Mouse (Mus musculus) left cerebral cortex, adult 9 months (tissue): ENCODE results near the gene Prrc2b.

Experiments used
- DNase-seq, 2 experiments: peaks; one replicate each; pipeline ENCODE4 v3.0.0; 2022; ENCODE audit warnings: low spot score in 2 of 2

Prrc2b gene

DNA sequence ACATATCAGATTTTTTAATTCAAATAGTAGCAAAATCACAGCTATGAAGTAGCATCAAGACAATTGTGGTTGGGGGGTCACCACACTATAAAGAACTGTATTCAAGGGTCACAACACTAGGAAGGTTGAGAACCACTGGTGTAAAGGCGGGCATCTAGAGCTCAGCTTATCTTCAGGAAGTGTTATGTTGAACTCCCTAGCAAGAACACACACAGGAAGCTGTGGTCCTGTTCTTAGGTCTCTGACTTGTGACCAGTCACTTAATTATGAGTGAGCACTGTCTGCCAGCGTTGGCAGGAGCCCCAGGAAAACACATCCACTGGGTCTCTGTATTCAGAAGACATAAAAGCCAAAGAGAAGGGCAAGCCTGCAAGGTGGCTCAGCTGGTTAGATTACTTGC is 131.4 kb downstream of the Prrc2b start:
- no peak for DNase-seq

- no peak for DNase-seq
These were observed 131.8 kb downstream of the Prrc2b start for GRCm38 (mm10) chr2:32282727-32283126.

GRCm38 (mm10) chr2:32283986-32284385 is 133.1 kb downstream of the Prrc2b start:
- no peak for DNase-seq
